Mouse (Mus musculus): ENCODE measurements around the gene Celf2.

Gene Celf2

DNA sequence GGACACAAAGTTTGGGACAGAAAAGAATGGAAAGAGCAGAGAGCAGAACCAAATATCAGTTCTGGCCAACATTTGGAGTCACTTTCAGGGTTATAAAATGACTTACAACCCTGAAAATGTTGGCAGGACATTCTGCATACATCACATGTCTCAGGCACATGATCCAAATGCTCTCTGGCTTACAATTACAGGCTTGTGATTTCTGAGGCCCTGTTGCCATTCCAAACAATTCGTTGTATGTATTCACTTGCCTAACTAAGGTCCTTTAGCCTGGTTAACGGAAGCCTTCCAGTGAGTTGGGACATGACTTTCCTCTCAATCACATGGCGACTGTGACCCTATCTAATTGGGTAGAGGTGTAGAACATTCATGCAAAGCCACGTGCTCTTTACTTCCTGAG, 249.2 kb downstream of the Celf2 start:
- DNase-seq (ENCODE audit: low spot score) = no peak

DNA sequence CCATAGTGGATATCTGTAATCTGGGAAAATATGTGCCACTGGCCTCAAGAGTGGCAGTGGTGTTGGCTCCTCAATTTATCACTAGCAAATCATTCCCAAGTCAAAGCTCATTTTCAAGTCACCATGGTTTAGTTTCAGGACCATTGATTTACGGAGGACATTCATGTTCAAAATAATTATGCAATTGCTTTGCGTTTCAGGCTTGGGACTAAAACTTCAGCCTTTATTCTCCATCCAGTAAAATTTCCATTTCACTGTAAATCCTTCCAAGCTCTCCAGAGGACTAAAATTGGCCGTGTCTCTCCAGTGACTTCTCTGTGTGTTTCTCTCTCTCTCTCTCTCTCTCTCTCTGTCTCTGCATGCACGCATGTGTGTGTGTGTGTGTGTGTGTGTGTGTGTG, 249.7 kb downstream of the Celf2 start:
- DNase-seq (ENCODE audit: low spot score) = no peak

DNA sequence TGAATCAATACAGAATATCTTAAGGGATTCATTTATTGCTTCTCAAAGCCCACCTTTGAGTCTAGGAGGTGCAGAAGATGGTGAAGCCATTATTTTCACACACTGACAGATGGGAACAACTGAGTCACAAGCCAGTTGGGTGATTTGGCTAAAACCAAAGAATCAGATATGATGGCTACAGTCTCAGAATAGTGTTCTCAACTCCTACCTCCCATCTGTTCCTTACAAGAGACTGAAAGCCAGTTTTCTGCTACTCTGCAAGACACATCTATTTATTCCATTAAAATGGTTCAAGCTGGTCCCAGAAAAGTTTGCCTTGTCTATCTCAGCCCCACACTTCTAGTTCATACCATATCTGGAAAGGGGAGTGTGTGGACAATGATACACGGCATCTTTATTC, 253.3 kb downstream of the Celf2 start:
- DNase-seq (ENCODE audit: low spot score) = no peak

DNA sequence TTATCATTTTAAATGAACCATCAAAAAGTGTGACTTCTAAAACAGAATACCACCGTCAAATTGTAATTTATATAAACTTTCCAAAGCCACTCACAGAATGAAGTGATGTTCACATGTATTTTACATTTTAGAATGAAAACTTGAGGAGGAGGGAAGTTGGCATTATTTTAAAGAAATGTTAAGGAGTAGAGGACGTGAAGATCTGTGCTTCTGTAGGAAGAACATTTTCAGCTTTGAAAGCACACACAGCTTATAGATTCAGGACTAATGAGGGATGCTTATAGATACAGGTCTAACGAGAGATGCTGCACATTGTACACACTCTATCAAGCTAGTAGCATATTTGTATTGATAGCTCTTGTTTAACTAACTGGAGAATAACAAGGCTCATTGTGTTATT, 254.0 kb downstream of the Celf2 start:
- DNase-seq (ENCODE audit: low spot score) = no peak

GRCm38 (mm10) chr2:7250314-7250713, 259.0 kb downstream of the Celf2 start:
- DNase-seq (ENCODE audit: low spot score) = no peak

GRCm38 (mm10) chr2:7249002-7249401, 260.4 kb downstream of the Celf2 start:
- no peak for DNase-seq (ENCODE audit: low spot score)

DNA sequence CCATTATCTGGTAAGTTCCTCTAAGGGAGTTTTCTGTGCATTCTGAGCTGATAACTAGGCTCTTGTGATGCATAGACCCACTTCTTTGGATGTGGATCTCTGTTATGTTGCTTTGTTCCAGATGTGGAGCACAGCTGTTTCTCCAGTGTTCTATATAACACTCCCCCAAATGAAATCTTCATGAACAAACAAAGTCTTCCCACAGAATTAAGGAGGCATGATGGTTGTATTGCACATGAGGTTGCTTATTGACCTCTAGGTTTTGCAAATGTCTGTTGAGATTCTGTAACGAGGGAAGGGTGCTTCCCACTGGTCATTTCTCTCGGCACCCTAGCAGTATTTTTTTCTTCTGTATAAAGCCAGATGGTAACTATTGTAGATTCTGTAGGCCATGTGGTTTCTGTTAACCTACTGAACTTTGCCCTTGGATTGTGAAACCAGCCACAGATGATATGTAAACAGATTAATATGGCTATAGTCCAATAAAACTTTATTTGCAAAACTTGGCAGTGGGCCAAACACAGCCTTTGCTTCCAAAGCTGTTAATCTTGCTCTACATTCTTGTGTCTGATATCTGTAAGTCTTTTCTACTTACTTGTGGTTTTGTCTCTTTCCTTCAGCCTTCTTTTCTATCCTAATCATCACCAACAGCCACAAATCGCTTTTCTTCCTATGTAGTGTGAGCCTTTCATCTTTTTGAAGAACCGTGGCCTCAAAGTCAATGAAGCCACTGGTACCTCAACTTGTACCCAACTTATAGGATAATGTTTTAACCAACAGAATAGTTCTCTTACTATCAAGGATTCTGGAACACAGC, 263.2 kb downstream of the Celf2 start:
- DNase-seq (ENCODE audit: low spot score) = peak; percentile 58

GRCm38 (mm10) chr2:7242139-7242538, 267.2 kb downstream of the Celf2 start:
- DNase-seq (ENCODE audit: low spot score) = no peak

DNA sequence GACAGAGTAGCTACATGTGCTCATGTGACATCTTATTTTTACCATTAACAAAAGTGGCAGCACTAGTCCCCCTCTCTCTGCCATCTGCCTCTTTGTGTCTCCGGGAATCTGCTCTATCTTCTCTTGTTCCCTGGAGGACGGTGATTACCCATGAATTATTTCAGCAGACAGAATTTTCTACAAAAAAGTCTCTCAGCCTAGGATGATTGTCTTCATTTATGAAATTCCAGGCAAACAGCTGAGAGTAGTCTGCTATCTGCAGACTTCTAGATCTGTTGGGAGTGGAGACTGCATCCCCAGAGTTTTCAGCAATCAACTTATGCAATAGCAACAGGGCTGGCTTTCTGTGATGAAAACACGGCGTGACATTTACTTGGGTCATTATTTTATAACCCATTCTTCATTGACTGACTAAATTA, 267.8 kb downstream of the Celf2 start:
- DNase-seq (ENCODE audit: low spot score) = no peak

DNA sequence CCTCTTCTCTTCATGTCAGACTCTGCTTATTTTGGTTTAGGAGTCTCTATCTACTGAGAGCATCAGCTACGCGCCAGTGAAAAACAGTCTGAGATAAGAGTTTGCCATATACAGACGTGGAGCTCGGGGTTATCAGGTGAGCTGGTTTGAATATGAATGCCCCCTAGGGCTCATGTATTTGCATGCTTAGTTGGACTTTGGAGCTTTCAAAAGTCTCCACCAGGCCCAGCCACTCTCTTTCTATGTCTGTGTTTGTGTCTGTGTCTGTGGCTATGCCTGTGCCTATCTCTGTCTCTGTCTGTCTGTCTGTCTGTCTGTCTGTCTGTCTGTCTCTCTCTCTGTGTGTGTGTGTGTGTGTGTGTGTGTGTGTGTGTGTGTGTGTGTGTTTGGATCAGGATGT, 272.1 kb downstream of the Celf2 start:
- no peak for DNase-seq (ENCODE audit: low spot score)

- no peak for DNase-seq (ENCODE audit: low spot score)
Measured at GRCm38 (mm10) chr2:7236452-7236851, 272.9 kb downstream of the Celf2 start.

GRCm38 (mm10) chr2:7235059-7235741, 274.2 kb downstream of the Celf2 start:
- no peak for DNase-seq (ENCODE audit: low spot score)

GRCm38 (mm10) chr2:7234587-7234986, 274.8 kb downstream of the Celf2 start:
- DNase-seq (ENCODE audit: low spot score) = no peak

- no peak for DNase-seq (ENCODE audit: low spot score)
Measured at GRCm38 (mm10) chr2:7233411-7233810, 276.0 kb downstream of the Celf2 start.

DNA sequence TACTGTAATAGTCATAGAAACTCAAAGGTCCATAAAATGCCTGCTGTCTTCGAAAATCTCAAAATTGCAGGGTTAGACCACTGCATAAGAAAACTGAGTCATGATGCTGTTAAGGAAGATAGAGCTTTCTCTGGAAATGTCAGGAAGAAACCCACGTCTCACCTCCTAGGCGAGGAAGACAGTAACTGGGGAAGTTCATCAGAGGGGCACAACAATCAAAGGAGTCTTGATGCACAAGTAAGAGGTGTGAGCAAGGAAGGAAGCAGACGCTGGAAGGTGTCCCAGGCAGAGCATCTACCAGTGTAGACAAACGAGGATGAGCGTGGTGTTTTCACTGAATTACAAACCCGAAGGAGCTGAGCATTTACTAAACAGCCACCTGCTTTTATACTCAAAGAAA, 282.6 kb downstream of the Celf2 start:
- DNase-seq (ENCODE audit: low spot score) = no peak

GRCm38 (mm10) chr2:7224346-7225071, 284.9 kb downstream of the Celf2 start:
- no peak for DNase-seq (ENCODE audit: low spot score)

- no peak for DNase-seq (ENCODE audit: low spot score)
Measured at GRCm38 (mm10) chr2:7223538-7223937, 285.8 kb downstream of the Celf2 start.

GRCm38 (mm10) chr2:7222886-7223285, 286.5 kb downstream of the Celf2 start:
- no peak for DNase-seq (ENCODE audit: low spot score)

- DNase-seq (ENCODE audit: low spot score) = no peak
Measured at GRCm38 (mm10) chr2:7221856-7222255, 287.5 kb downstream of the Celf2 start.

GRCm38 (mm10) chr2:7218101-7218500, 291.3 kb downstream of the Celf2 start:
- no peak for DNase-seq (ENCODE audit: low spot score)

GRCm38 (mm10) chr2:7207691-7208504, 301.5 kb downstream of the Celf2 start:
- DNase-seq (ENCODE audit: low spot score) = no peak

GRCm38 (mm10) chr2:7193413-7193812, 315.9 kb downstream of the Celf2 start:
- no peak for DNase-seq (ENCODE audit: low spot score)

All from ovary, adult 18-20 months (tissue).